Mouse (Mus musculus): Measurements from ENCODE around the gene Abcb8. TPM values are rescaled to one million over a fixed set of nuclear protein-coding genes. Genes with fewer than 3 reads are reported as not detected.

The Abcb8 gene
- polyA plus RNA-seq, 1 experiment: not detected

DNA sequence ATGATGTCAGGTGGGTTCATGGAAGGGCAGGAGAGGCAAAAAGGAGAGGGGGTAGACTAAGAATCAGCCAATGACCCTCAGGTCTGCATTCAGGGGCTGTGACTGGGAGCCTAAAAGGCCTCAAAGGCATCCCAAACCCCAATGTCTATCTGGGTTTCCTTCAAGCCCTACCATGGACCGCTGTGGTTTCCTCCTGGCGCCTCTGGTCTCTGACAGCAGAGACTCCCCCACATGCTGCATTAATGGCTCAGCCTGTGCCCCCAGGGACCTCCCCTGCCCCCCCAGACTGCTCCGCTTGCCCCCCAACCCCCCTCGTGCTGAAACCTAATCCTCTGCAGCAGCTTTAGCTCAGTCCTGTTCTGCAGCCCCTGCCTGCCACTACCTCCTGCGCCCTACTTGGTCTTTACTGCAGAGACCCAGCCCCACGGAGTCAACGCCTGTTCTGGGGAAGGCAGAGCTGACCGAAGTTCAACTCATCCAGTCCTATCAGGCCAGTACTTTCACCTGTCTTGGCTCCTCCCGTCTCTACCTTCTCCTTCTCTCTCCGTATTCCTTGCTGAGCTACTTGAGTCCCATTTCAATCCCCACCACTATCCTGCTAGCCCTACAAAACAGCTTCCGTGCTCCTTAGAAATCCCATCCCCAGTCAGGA is 19.7 kb downstream of the Abcb8 start, which contains the start of gene Asic3:
TSS of gene Asic3 (plus strand) at position 351 of the 652 bp plus-strand sequence.
- TF ChIP-seq CTCF (IDR thresholded peaks at IDR 0.05; ENCODE audit: insufficient read depth, low read depth, low read length): no peak
- no peak for TF ChIP-seq POLR2A (IDR thresholded peaks at IDR 0.05; ENCODE audit: insufficient read depth, low read depth, low read length)
- 55% methylated on average over 11 of the region's 11 CpGs for WGBS

DNA sequence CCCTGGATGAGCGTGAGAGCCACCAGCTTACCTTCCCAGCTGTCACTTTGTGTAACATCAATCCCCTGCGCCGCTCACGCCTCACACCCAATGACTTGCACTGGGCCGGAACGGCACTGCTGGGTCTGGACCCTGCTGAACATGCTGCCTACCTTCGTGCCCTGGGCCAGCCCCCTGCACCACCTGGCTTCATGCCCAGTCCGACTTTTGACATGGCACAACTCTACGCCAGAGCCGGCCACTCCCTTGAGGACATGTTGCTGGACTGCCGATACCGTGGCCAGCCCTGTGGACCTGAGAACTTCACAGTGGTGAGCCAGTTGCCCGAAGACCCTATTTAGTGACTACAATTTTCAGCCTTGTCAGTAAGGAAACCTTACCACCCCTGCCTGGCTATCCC is 20.5 kb downstream of the Abcb8 start:
- Histone ChIP-seq H3K4me1 (ENCODE audit: control insufficient read depth, insufficient read depth, low read length) (peaks cover 17% of the 10 kb centered on the region), H3K27ac (ENCODE audit: insufficient read depth, low read depth, low read length) (no peak overlapping the region), H3K4me3 (ENCODE audit: insufficient read depth, low read depth, low read length) (no peak overlapping the region)
- 86% methylated on average over 13 of the region's 13 CpGs for WGBS
- no peak for TF ChIP-seq CTCF (IDR thresholded peaks at IDR 0.05; ENCODE audit: insufficient read depth, low read depth, low read length)
- TF ChIP-seq POLR2A (IDR thresholded peaks at IDR 0.05; ENCODE audit: insufficient read depth, low read depth, low read length): no peak

More for the DNA sequence above, 19.7 kb downstream of the Abcb8 start, which contains the start of gene Asic3:
- H3K27ac ChIP-seq (ENCODE audit: insufficient read depth, low read depth, low read length): no peak within 1 kb of the TSS
- peaks cover 17% of the 10 kb centered on the region for H3K4me1 ChIP-seq (ENCODE audit: control insufficient read depth, insufficient read depth, low read length)
- H3K4me3 ChIP-seq (ENCODE audit: insufficient read depth, low read depth, low read length): no peak within 1 kb of the TSS

DNA sequence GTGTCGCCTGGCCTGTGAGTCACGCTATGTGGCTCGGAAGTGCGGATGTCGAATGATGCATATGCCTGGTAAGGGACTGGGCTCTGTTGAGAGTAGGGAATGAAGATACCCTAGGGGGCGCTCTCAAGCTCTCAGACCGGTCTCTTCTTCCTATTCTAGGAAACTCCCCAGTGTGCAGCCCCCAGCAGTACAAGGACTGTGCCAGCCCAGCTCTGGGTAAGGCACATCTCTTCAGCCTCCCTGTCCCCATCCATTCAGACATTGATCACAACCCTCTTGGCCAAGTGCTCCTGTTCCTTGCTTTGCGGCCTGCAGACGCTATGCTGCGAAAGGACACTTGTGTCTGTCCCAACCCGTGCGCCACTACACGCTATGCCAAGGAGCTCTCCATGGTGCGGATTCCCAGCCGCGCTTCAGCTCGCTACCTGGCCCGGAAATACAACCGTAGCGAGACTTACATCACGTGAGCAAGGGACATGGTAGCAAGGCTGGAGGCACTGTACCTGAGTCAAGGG is 22.8 kb downstream of the Abcb8 start:
- 8% methylated on average over 21 of the region's 21 CpGs for WGBS
- no peak overlapping the region for H3K27ac ChIP-seq (ENCODE audit: insufficient read depth, low read depth, low read length)
- TF ChIP-seq CTCF (IDR thresholded peaks at IDR 0.05; ENCODE audit: insufficient read depth, low read depth, low read length) (no peak), POLR2A (IDR thresholded peaks at IDR 0.05; ENCODE audit: insufficient read depth, low read depth, low read length) (no peak)
- H3K4me3 ChIP-seq (ENCODE audit: insufficient read depth, low read depth, low read length): no peak overlapping the region
- H3K4me1 ChIP-seq (ENCODE audit: control insufficient read depth, insufficient read depth, low read length): peaks cover 17% of the 10 kb centered on the region

DNA sequence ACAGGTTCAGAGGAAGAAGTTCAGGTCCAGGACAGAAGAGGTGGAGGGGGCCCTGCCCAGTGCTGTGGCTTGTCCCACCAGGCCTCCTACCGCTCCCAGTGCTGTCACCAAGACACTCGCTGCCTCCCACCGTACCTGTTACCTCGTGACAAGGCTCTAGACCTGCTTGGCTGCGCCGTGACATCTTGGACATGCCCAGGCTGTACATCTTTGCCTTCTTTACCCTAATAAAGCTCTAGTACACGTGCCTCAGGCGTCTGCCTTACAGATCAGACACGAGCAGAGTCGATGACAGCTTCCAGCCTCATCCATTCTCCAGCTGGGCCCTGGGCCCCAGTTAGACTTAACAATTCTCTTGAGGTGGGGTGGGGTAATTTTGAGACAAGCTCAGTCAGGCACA is 24.1 kb downstream of the Abcb8 start:
- TF ChIP-seq POLR2A (IDR thresholded peaks at IDR 0.05; ENCODE audit: insufficient read depth, low read depth, low read length) (no peak), CTCF (IDR thresholded peaks at IDR 0.05; ENCODE audit: insufficient read depth, low read depth, low read length) (no peak)
- no peak overlapping the region for H3K27ac ChIP-seq (ENCODE audit: insufficient read depth, low read depth, low read length)
- 94% methylated on average over 10 of the region's 10 CpGs for WGBS
- peaks cover 18% of the 10 kb centered on the region for H3K4me1 ChIP-seq (ENCODE audit: control insufficient read depth, insufficient read depth, low read length)
- H3K4me3 ChIP-seq (ENCODE audit: insufficient read depth, low read depth, low read length): no peak overlapping the region

DNA sequence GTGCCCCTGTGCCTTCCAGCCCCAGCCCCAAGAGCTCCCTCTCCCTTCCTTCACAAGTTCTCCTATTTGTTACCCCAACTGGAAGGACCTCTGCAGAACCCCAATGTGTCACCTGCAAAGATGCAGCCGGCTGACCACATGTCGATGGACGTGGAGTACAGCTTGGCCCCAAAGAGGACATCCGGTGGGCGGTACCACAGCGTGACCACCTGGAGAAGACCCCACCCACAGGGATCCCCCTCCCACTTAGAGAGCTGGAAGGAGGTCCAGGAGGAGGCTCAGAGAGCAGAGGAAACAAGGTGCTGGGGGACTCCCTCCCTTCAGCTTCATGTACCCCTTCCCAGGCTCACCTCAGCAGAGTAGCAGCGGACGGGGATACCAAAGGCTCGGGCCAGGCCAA is 26.9 kb downstream of the Abcb8 start:
- Histone ChIP-seq H3K27ac (ENCODE audit: insufficient read depth, low read depth, low read length) (no peak overlapping the region), H3K4me3 (ENCODE audit: insufficient read depth, low read depth, low read length) (no peak overlapping the region), H3K4me1 (ENCODE audit: control insufficient read depth, insufficient read depth, low read length) (peaks cover 30% of the 10 kb centered on the region)
- TF ChIP-seq POLR2A (IDR thresholded peaks at IDR 0.05; ENCODE audit: insufficient read depth, low read depth, low read length) (no peak), CTCF (IDR thresholded peaks at IDR 0.05; ENCODE audit: insufficient read depth, low read depth, low read length) (no peak)
- WGBS: 85% methylated on average over 9 of the region's 9 CpGs

DNA sequence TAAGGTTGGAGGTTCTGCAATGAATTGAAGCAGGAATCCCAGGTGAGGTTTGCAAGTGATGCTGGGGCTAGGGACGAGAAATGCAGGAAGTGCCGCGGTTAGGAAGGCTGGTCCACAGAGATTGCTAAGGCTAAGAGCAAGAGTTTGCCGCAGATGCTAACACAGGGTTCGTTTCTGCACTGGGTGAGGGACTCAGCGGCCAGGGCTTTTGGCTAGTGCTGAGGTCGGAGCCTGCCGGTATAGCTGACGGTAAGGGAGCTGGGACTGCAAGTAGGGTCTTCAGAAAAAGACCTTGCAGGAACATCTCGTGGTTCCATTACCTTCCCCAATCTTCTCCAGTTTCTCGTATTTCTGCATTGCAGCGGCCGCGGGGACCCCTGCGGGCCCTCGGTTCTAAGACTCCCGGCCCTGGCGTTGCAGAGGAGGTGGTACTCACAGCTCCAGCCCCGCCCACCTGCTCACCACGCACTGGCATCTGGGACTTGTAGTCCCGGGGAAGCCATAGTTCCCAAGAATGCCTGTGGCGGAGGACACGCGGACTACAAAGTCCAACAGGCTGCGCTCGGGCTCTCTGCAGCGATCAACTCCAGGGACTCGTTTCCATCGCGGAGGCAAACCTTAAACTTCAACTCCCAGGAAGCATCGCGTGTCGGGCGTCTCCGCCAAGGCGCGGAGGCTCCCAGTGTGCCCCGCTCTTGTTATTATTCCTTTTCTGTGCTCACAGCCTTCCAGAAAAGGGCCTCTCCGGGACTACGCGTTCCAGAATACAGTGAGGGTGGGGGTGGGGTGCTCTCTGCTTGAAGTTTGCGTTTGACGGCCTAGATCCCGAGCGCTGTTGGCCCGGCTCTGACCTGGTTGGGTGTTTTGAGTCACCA is 29.9 kb downstream of the Abcb8 start, which contains the start of the genes Cdk5 and Slc4a2:
TSS of gene Cdk5 (minus strand) at position 402 of the 875 bp plus-strand sequence.
TSS of gene Slc4a2 (plus strand) at position 709 of the 875 bp plus-strand sequence.
- under 1% methylated on average over 46 of the region's 46 CpGs for WGBS
- Histone ChIP-seq H3K4me3 (ENCODE audit: insufficient read depth, low read depth, low read length) (peak within 1 kb of the TSS; percentile 79), H3K27ac (ENCODE audit: insufficient read depth, low read depth, low read length) (peak within 1 kb of the TSS; percentile 88), H3K4me1 (ENCODE audit: control insufficient read depth, insufficient read depth, low read length) (peaks cover 40% of the 10 kb centered on the region)
- peak; percentile 81 for TF ChIP-seq POLR2A (IDR thresholded peaks at IDR 0.05; ENCODE audit: insufficient read depth, low read depth, low read length)
- TF ChIP-seq CTCF (IDR thresholded peaks at IDR 0.05; ENCODE audit: insufficient read depth, low read depth, low read length): no peak

DNA sequence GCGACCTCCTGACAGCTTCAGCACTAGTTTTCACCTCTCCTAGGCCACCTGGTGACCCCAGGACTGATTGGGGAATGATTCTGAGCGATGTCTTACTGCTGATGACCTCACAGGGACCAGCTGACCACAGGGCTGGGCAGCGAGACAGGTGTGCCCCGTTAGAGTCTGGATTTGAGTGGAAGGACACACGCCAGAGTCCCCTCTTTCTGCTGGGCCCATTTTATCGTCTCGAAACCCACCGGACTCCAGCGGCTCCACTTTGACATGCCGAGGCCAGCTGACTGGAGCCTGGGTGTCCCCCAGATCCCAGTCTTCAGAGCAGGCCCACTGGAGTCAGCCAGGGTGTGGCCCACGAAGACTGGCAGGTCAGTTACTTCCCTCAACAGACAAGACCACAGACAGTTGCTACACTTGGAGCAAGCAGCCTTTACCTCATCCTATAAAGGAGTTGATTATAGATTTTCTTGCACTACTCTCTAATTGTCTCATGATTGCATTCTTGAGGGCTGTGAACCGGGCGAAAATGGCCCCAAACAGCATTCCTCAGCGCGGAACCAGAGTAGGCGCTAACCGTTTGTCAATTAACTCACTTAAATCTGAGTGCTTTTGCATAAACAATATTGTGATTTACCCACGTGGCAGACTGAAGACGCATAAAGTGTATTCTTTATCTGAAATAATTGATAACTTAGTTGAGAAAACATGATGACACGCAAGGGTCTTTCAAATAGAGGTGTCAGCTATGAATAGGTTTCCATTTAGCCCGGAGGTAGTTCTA is 30.7 kb downstream of the Abcb8 start:
- WGBS: 7% methylated on average over 21 of the region's 21 CpGs

DNA sequence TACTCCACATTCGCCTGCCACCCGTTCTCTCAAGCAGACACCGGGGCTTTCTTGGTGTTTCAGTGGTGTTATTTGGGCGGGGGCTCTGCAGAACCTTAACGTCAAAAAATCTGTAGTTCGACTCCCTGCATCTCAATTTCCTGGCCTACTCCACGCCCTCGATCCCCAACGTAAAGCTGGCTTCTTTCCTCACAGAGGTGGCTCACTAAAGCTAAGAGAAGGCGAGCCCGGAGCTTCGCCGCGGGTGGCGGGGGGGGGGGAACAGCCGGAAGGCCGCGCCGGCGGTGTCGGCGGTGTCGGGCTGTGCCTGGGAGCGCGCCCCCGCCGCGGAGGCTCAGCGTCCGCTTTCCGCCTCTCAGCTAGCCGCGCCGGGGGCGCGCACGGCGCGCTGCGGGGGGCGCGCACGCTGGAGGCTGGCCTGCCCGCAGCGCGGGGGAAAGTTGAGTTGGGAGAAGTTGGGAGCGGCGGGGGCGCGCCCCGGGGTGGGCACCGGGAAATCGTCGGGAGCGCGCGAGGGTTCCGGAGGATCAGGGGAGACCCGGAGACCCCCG is 31.5 kb downstream of the Abcb8 start:
- under 1% methylated on average over 60 of the region's 60 CpGs for WGBS
- peak; percentile 82 for TF ChIP-seq POLR2A (IDR thresholded peaks at IDR 0.05; ENCODE audit: insufficient read depth, low read depth, low read length)
- TF ChIP-seq CTCF (IDR thresholded peaks at IDR 0.05; ENCODE audit: insufficient read depth, low read depth, low read length): no peak
- peak overlapping the region; percentile 88 for H3K27ac ChIP-seq (ENCODE audit: insufficient read depth, low read depth, low read length)
- H3K4me3 ChIP-seq (ENCODE audit: insufficient read depth, low read depth, low read length): peak overlapping the region; percentile 79
- H3K4me1 ChIP-seq (ENCODE audit: control insufficient read depth, insufficient read depth, low read length): peaks cover 42% of the 10 kb centered on the region

More for the DNA sequence above, 30.7 kb downstream of the Abcb8 start:
- no peak for TF ChIP-seq CTCF (IDR thresholded peaks at IDR 0.05; ENCODE audit: insufficient read depth, low read depth, low read length)
- TF ChIP-seq POLR2A (IDR thresholded peaks at IDR 0.05; ENCODE audit: insufficient read depth, low read depth, low read length): 0 out of 2 replicates have a peak, but pooled peaks have one; percentile 0
- peak overlapping the region; percentile 79 for H3K4me3 ChIP-seq (ENCODE audit: insufficient read depth, low read depth, low read length)
- peak overlapping the region; percentile 88 for H3K27ac ChIP-seq (ENCODE audit: insufficient read depth, low read depth, low read length)
- H3K4me1 ChIP-seq (ENCODE audit: control insufficient read depth, insufficient read depth, low read length): peaks cover 42% of the 10 kb centered on the region

Measured in olfactory bulb, adult 2 months (tissue).